Mouse (Mus musculus) neural tube, embryonic 11.5 days (tissue): ENCODE results near the gene Camta1. TPM values are rescaled to one million over a fixed set of nuclear protein-coding genes. Genes with fewer than 3 reads are reported as not detected.

Source experiments
- ATAC-seq: fragments of 200-750 bp; cut with Nextera tagmentation; 2 replicates; pipeline ENCODE4 v1.8.0; 2017; ENCODE audit warnings: moderate number of reproducible peaks, mild to moderate bottlenecking, moderate TSS enrichment, moderate library complexity; ENCODE audit not compliant: insufficient read depth, low FRiP score, low TSS enrichment
- DNase-seq: peaks from one replicate; pipeline ENCODE4 v3.0.0-alpha.2; 2015; ENCODE audit warnings: low spot score
- H3K27ac ChIP-seq: fragments of 300-500 bp; sonication (generic); 2 replicates; pipeline ENCODE4 v1.5.1; 2014; ENCODE audit warnings: low read depth, mild to moderate bottlenecking, low read length
- H3K27me3 ChIP-seq: fragments of 300-500 bp; sonication (generic); 2 replicates; pipeline ENCODE4 v1.6.1; 2014; ENCODE audit warnings: mild to moderate bottlenecking, low read length, mixed read lengths; ENCODE audit not compliant: control insufficient read depth, insufficient read depth
- H3K36me3 ChIP-seq: fragments of 300-500 bp; sonication (generic); 2 replicates; pipeline ENCODE4 v1.6.1; 2014; ENCODE audit warnings: mild to moderate bottlenecking, low read length, moderate library complexity, mixed read lengths; ENCODE audit not compliant: control insufficient read depth, insufficient read depth
- H3K4me1 ChIP-seq: fragments of 300-500 bp; sonication (generic); 2 replicates; pipeline ENCODE4 v1.6.1; 2014; ENCODE audit warnings: low read length, mixed read lengths; ENCODE audit not compliant: control insufficient read depth, insufficient read depth
- H3K4me2 ChIP-seq: fragments of 300-500 bp; sonication (generic); 2 replicates; pipeline ENCODE4 v1.6.1; 2014; ENCODE audit warnings: low read depth, mild to moderate bottlenecking, moderate library complexity
- H3K4me3 ChIP-seq: fragments of 300-500 bp; sonication (generic); 2 replicates; pipeline ENCODE4 v1.5.1; 2014; ENCODE audit warnings: low read depth, low read length
- H3K9ac ChIP-seq: fragments of 300-500 bp; sonication (generic); 2 replicates; pipeline ENCODE4 v1.6.1; 2014; ENCODE audit warnings: mild to moderate bottlenecking, low read length
- H3K9me3 ChIP-seq: fragments of 300-500 bp; sonication (generic); 2 replicates; pipeline ENCODE4 v1.6.1; 2016; ENCODE audit warnings: low read length; ENCODE audit not compliant: control insufficient read depth
- WGBS: fragments of 180-500 bp; shearing (Covaris S2); extraction: QIAGEN DNeasy Blood & Tissue Kit; methylation state at CpG from one replicate; pipeline ENCODE4 v1.1.7; 2014; 5-methylcytosine and 5-hydroxymethylcytosine counted together
- polyA plus RNA-seq: library from polyadenylated mRNA; unstranded; fragments of >200 nt; fragmentation: Nextera tagmentation; extraction: Ambion mirVana; gene quantifications from 2 replicates; pipeline ENCODE4 v1.2.1, GENCODE M21; 2014

Camta1 gene
- polyA plus RNA-seq, 1 experiment from 2014 or later: 131 TPM

GRCm38 (mm10) chr4:151095207-151095606, 766.5 kb downstream of the Camta1 start:
- H3K4me1 ChIP-seq: no peaks in the 10 kb centered on the region; the same call in 1 of the 2 replicates
- no peaks in the 10 kb centered on the region for H3K36me3 ChIP-seq
- 36% methylated on average over 2 of the region's 2 CpGs for WGBS
- no peak overlapping the region for H3K27ac ChIP-seq
- no peak overlapping the region for H3K9ac ChIP-seq
- no peaks in the 10 kb centered on the region for H3K9me3 ChIP-seq
- ATAC-seq (no peak), DNase-seq (no peak)
- H3K27me3 ChIP-seq: no peaks in the 10 kb centered on the region
- H3K4me2 ChIP-seq: no peak overlapping the region
- no peak overlapping the region for H3K4me3 ChIP-seq

- H3K36me3 ChIP-seq: peaks cover 10% of the 10 kb centered on the region
- H3K27ac ChIP-seq: no peak within 1 kb of the TSS
- DNase-seq (no peak), ATAC-seq (no peak)
- H3K27me3 ChIP-seq: no peaks in the 10 kb centered on the region
- no peak within 1 kb of the TSS for H3K4me2 ChIP-seq
- no peaks in the 10 kb centered on the region for H3K4me1 ChIP-seq
- WGBS: 92% methylated on average over 7 of the region's 7 CpGs
- no peak within 1 kb of the TSS for H3K9ac ChIP-seq
- H3K9me3 ChIP-seq: no peaks in the 10 kb centered on the region
- H3K4me3 ChIP-seq: no peak within 1 kb of the TSS
These were observed 772.4 kb downstream of the Camta1 start, which contains the start of gene Gm13090 for GRCm38 (mm10) chr4:151089270-151089669. Gene Gm13090 (plus strand): TSS chr4:151089570.

GRCm38 (mm10) chr4:151088819-151089218, 772.9 kb downstream of the Camta1 start:
- H3K27me3 ChIP-seq: no peaks in the 10 kb centered on the region
- H3K36me3 ChIP-seq: peaks cover 10% of the 10 kb centered on the region
- H3K4me1 ChIP-seq: no peaks in the 10 kb centered on the region
- DNase-seq: no peak
- WGBS: 95% methylated on average over 14 of the region's 14 CpGs
- H3K9ac ChIP-seq: no peak overlapping the region
- H3K9me3 ChIP-seq: no peaks in the 10 kb centered on the region
- no peak overlapping the region for H3K27ac ChIP-seq
- no peak for ATAC-seq
- no peak overlapping the region for H3K4me2 ChIP-seq
- H3K4me3 ChIP-seq: no peak overlapping the region

- H3K4me1 ChIP-seq: no peaks in the 10 kb centered on the region
- peaks cover 12% of the 10 kb centered on the region for H3K36me3 ChIP-seq
- no peak overlapping the region for H3K4me2 ChIP-seq
- 97% methylated on average over 1 of the region's 1 CpGs for WGBS
- DNase-seq: no peak
- no peaks in the 10 kb centered on the region for H3K27me3 ChIP-seq
- no peaks in the 10 kb centered on the region for H3K9me3 ChIP-seq
- H3K4me3 ChIP-seq: no peak overlapping the region
- ATAC-seq: no peak
- no peak overlapping the region for H3K9ac ChIP-seq
- H3K27ac ChIP-seq: no peak overlapping the region
These were observed 774.3 kb downstream of the Camta1 start for GRCm38 (mm10) chr4:151087358-151087757.

GRCm38 (mm10) chr4:151083027-151083426, 778.6 kb downstream of the Camta1 start:
- no peaks in the 10 kb centered on the region for H3K4me1 ChIP-seq
- H3K27ac ChIP-seq: 0 out of 2 replicates have a peak overlapping the region, but pooled peaks have one; percentile 50
- DNase-seq (no peak), ATAC-seq (no peak)
- H3K9ac ChIP-seq: no peak overlapping the region
- 79% methylated on average over 5 of the region's 5 CpGs for WGBS
- H3K9me3 ChIP-seq: no peaks in the 10 kb centered on the region
- H3K4me2 ChIP-seq: no peak overlapping the region
- H3K27me3 ChIP-seq: no peaks in the 10 kb centered on the region
- peaks cover 14% of the 10 kb centered on the region for H3K36me3 ChIP-seq
- no peak overlapping the region for H3K4me3 ChIP-seq

- Histone ChIP-seq H3K36me3 (peaks cover 20% of the 10 kb centered on the region), H3K9ac (no peak overlapping the region), H3K4me1 (no peaks in the 10 kb centered on the region), H3K27ac (no peak overlapping the region), H3K9me3 (no peaks in the 10 kb centered on the region), H3K27me3 (no peaks in the 10 kb centered on the region), H3K4me3 (no peak overlapping the region), H3K4me2 (no peak overlapping the region)
- no peak for DNase-seq
- ATAC-seq: no peak
- WGBS: 94% methylated on average over 13 of the region's 13 CpGs
These were observed 779.7 kb downstream of the Camta1 start for GRCm38 (mm10) chr4:151081977-151082376.

- 74% methylated on average over 2 of the region's 2 CpGs for WGBS
- peaks cover 22% of the 10 kb centered on the region for H3K36me3 ChIP-seq
- ATAC-seq: no peak
These were observed 780.3 kb downstream of the Camta1 start for GRCm38 (mm10) chr4:151081355-151081754.

GRCm38 (mm10) chr4:151074817-151075216, 786.9 kb downstream of the Camta1 start:
- Histone ChIP-seq H3K9me3 (no peaks in the 10 kb centered on the region), H3K4me2 (no peak overlapping the region), H3K36me3 (peaks cover 16% of the 10 kb centered on the region), H3K4me3 (no peak overlapping the region), H3K27me3 (no peaks in the 10 kb centered on the region), H3K4me1 (no peaks in the 10 kb centered on the region), H3K27ac (no peak overlapping the region), H3K9ac (no peak overlapping the region)
- ATAC-seq (no peak), DNase-seq (no peak)
- 95% methylated on average over 15 of the region's 15 CpGs for WGBS

More at GRCm38 (mm10) chr4:151081355-151081754, 780.3 kb downstream of the Camta1 start:
- H3K9me3 ChIP-seq: no peaks in the 10 kb centered on the region
- no peak overlapping the region for H3K9ac ChIP-seq
- DNase-seq: no peak
- no peaks in the 10 kb centered on the region for H3K27me3 ChIP-seq
- no peak overlapping the region for H3K4me3 ChIP-seq
- no peak overlapping the region for H3K4me2 ChIP-seq
- H3K4me1 ChIP-seq: no peaks in the 10 kb centered on the region
- no peak overlapping the region for H3K27ac ChIP-seq

- Histone ChIP-seq H3K36me3 (peaks cover 14% of the 10 kb centered on the region), H3K4me3 (no peak overlapping the region), H3K4me1 (no peaks in the 10 kb centered on the region), H3K9ac (no peak overlapping the region), H3K27ac (no peak overlapping the region), H3K27me3 (no peaks in the 10 kb centered on the region), H3K9me3 (no peaks in the 10 kb centered on the region), H3K4me2 (no peak overlapping the region)
- WGBS: 63% methylated on average over 13 of the region's 13 CpGs
- no peak for ATAC-seq
- peak; percentile 64 for DNase-seq
These were observed 788.5 kb downstream of the Camta1 start for GRCm38 (mm10) chr4:151073108-151073744.
